Mouse (Mus musculus) hindbrain, embryonic 16.5 days (tissue): ENCODE measurements around the gene Olfr1015. TPM values are rescaled to one million over a fixed set of nuclear protein-coding genes. Genes with fewer than 3 reads are reported as not detected.

Experiments used
- ATAC-seq: fragments of 200-750 bp; cut with Nextera tagmentation; 2 replicates; pipeline ENCODE4 v1.8.0; 2017; ENCODE audit warnings: moderate TSS enrichment, moderate library complexity
- H3K27ac ChIP-seq: fragments of 300-500 bp; sonication (generic); 2 replicates; pipeline ENCODE4 v1.5.1; 2014; ENCODE audit warnings: low read depth, mild to moderate bottlenecking, control low read depth, low read length, moderate library complexity
- H3K27me3 ChIP-seq: fragments of 300-500 bp; sonication (generic); replicated peaks from 2 replicates; pipeline ENCODE4 v1.6.1; 2014; ENCODE audit warnings: low read length; ENCODE audit not compliant: control insufficient read depth, insufficient read depth
- H3K36me3 ChIP-seq: fragments of 300-500 bp; sonication (generic); 2 replicates; pipeline ENCODE4 v1.6.1; 2014; ENCODE audit warnings: mild to moderate bottlenecking, low read length, moderate library complexity, mixed read lengths; ENCODE audit not compliant: control insufficient read depth, insufficient read depth
- H3K4me1 ChIP-seq: fragments of 300-500 bp; sonication (generic); 2 replicates; pipeline ENCODE4 v1.6.1; 2014; ENCODE audit warnings: low read depth, low read length; ENCODE audit not compliant: control insufficient read depth, insufficient read depth
- H3K4me2 ChIP-seq: fragments of 300-500 bp; sonication (generic); 2 replicates; pipeline ENCODE4 v1.6.1; 2014; ENCODE audit warnings: mild to moderate bottlenecking, low read length, control low read depth, moderate library complexity
- H3K4me3 ChIP-seq: fragments of 300-500 bp; sonication (generic); 2 replicates; pipeline ENCODE4 v1.5.1; 2014; ENCODE audit warnings: mild to moderate bottlenecking, low read length, control low read depth, moderate library complexity
- H3K9ac ChIP-seq: fragments of 300-500 bp; sonication (generic); 2 replicates; pipeline ENCODE4 v1.6.1; 2014; ENCODE audit warnings: low read depth, mild to moderate bottlenecking, control low read depth, low read length, moderate library complexity
- H3K9me3 ChIP-seq: fragments of 300-500 bp; sonication (generic); 2 replicates; pipeline ENCODE4 v1.6.1; 2014; ENCODE audit warnings: mild to moderate bottlenecking, low read length, moderate library complexity; ENCODE audit not compliant: control insufficient read depth
- WGBS: fragments of 180-500 bp; shearing (Covaris S2); extraction: QIAGEN DNeasy Blood & Tissue Kit; methylation state at CpG from one replicate; pipeline ENCODE4 v1.1.7; 2014; 5-methylcytosine and 5-hydroxymethylcytosine counted together
- polyA plus RNA-seq: library from polyadenylated mRNA; unstranded; fragments of >200 nt; fragmentation: Nextera tagmentation; extraction: Ambion mirVana; gene quantifications from 2 replicates; pipeline ENCODE4 v1.2.1, GENCODE M21; 2015

Gene Olfr1015
- not detected in 2 replicates for polyA plus RNA-seq

- no peak for ATAC-seq
- no peaks in the 10 kb centered on the region for H3K9me3 ChIP-seq
- H3K27me3 ChIP-seq, result no peaks in the 10 kb centered on the region
- H3K36me3 ChIP-seq, result no peaks in the 10 kb centered on the region
- H3K4me1 ChIP-seq, result no peaks in the 10 kb centered on the region
- H3K4me2 ChIP-seq, result no peak within 1 kb of the TSS
- no peak within 1 kb of the TSS for H3K27ac ChIP-seq
- H3K4me3 ChIP-seq, result no peak within 1 kb of the TSS
- no peak within 1 kb of the TSS for H3K9ac ChIP-seq
Observed at GRCm38 (mm10) chr2:85781717-85782116, at the start of gene Olfr1015. Gene Olfr1015, plus strand, starts transcription at chr2:85782017.

- 73% methylated on average over 4 of the region's 4 CpGs for WGBS
- H3K36me3 ChIP-seq, result no peaks in the 10 kb centered on the region
- H3K9ac ChIP-seq, result no peak overlapping the region
- H3K9me3 ChIP-seq, result no peaks in the 10 kb centered on the region
- H3K4me2 ChIP-seq, result no peak overlapping the region
- no peaks in the 10 kb centered on the region for H3K27me3 ChIP-seq
- H3K4me1 ChIP-seq, result no peaks in the 10 kb centered on the region
- no peak; the same call in 1 of the 2 replicates for ATAC-seq
- H3K4me3 ChIP-seq, result no peak overlapping the region
- H3K27ac ChIP-seq, result no peak overlapping the region
Observed at GRCm38 (mm10) chr2:85753822-85754221, 28.0 kb upstream of the Olfr1015 start.

GRCm38 (mm10) chr2:85762666-85763065 is 19.2 kb upstream of the Olfr1015 start, which contains the start of gene Olfr1012:
Gene Olfr1012, minus strand, starts transcription at chr2:85762766.
- no peaks in the 10 kb centered on the region for H3K36me3 ChIP-seq
- WGBS, result 73% methylated on average over 1 of the region's 1 CpGs
- no peak within 1 kb of the TSS for H3K4me2 ChIP-seq

GRCm38 (mm10) chr2:85766798-85767197 is 15.0 kb upstream of the Olfr1015 start, which contains the start of gene Olfr1013:
Gene Olfr1013, plus strand, starts transcription at chr2:85767098.
- Histone ChIP-seq H3K9ac (no peak within 1 kb of the TSS), H3K4me1 (no peaks in the 10 kb centered on the region), H3K36me3 (no peaks in the 10 kb centered on the region), H3K4me3 (no peak within 1 kb of the TSS), H3K9me3 (no peaks in the 10 kb centered on the region), H3K27ac (no peak within 1 kb of the TSS), H3K4me2 (no peak within 1 kb of the TSS), H3K27me3 (no peaks in the 10 kb centered on the region)
- ATAC-seq, result no peak

More at GRCm38 (mm10) chr2:85762666-85763065, 19.2 kb upstream of the Olfr1015 start, which contains the start of gene Olfr1012:
- no peaks in the 10 kb centered on the region for H3K4me1 ChIP-seq
- H3K9ac ChIP-seq, result no peak within 1 kb of the TSS
- no peaks in the 10 kb centered on the region for H3K9me3 ChIP-seq
- H3K4me3 ChIP-seq, result no peak within 1 kb of the TSS
- no peaks in the 10 kb centered on the region for H3K27me3 ChIP-seq
- ATAC-seq, result no peak
- no peak within 1 kb of the TSS for H3K27ac ChIP-seq

- no peak for ATAC-seq
- Histone ChIP-seq H3K36me3 (no peaks in the 10 kb centered on the region), H3K9ac (no peak within 1 kb of the TSS)
Observed at GRCm38 (mm10) chr2:85772413-85772812, 9.4 kb upstream of the Olfr1015 start, which contains the start of gene Olfr1014. Gene Olfr1014, plus strand, starts transcription at chr2:85772713.

GRCm38 (mm10) chr2:85792331-85792730 is 10.5 kb downstream of the Olfr1015 start:
- WGBS, result 20% methylated on average over 2 of the region's 2 CpGs

More at GRCm38 (mm10) chr2:85772413-85772812, 9.4 kb upstream of the Olfr1015 start, which contains the start of gene Olfr1014:
- no peaks in the 10 kb centered on the region for H3K27me3 ChIP-seq
- no peak within 1 kb of the TSS for H3K4me3 ChIP-seq
- no peak within 1 kb of the TSS for H3K27ac ChIP-seq
- no peaks in the 10 kb centered on the region for H3K4me1 ChIP-seq
- H3K9me3 ChIP-seq, result no peaks in the 10 kb centered on the region
- no peak within 1 kb of the TSS for H3K4me2 ChIP-seq

GRCm38 (mm10) chr2:85802444-85802843 is 20.6 kb downstream of the Olfr1015 start, which contains the start of gene Olfr1016:
Gene Olfr1016, minus strand, starts transcription at chr2:85802544.
- H3K9ac ChIP-seq, result no peak within 1 kb of the TSS
- no peaks in the 10 kb centered on the region for H3K36me3 ChIP-seq
- H3K27ac ChIP-seq, result no peak within 1 kb of the TSS
- WGBS, result 92% methylated on average over 2 of the region's 2 CpGs
- H3K27me3 ChIP-seq, result no peaks in the 10 kb centered on the region
- no peak within 1 kb of the TSS for H3K4me3 ChIP-seq
- H3K4me1 ChIP-seq, result no peaks in the 10 kb centered on the region
- H3K9me3 ChIP-seq, result no peaks in the 10 kb centered on the region
- no peak for ATAC-seq
- no peak within 1 kb of the TSS for H3K4me2 ChIP-seq

More at GRCm38 (mm10) chr2:85792331-85792730, 10.5 kb downstream of the Olfr1015 start:
- ATAC-seq, result no peak
- H3K4me2 ChIP-seq, result no peak overlapping the region
- no peaks in the 10 kb centered on the region for H3K4me1 ChIP-seq
- no peak overlapping the region for H3K4me3 ChIP-seq
- H3K27me3 ChIP-seq, result no peaks in the 10 kb centered on the region
- no peaks in the 10 kb centered on the region for H3K36me3 ChIP-seq
- no peak overlapping the region for H3K9ac ChIP-seq
- no peak overlapping the region for H3K27ac ChIP-seq
- no peaks in the 10 kb centered on the region for H3K9me3 ChIP-seq

GRCm38 (mm10) chr2:85804501-85804900 is 22.7 kb downstream of the Olfr1015 start:
- no peak overlapping the region for H3K4me2 ChIP-seq
- no peaks in the 10 kb centered on the region for H3K4me1 ChIP-seq
- H3K9ac ChIP-seq, result no peak overlapping the region
- 90% methylated on average over 4 of the region's 4 CpGs for WGBS
- no peaks in the 10 kb centered on the region for H3K36me3 ChIP-seq
- H3K27ac ChIP-seq, result no peak overlapping the region
- ATAC-seq, result no peak
- no peaks in the 10 kb centered on the region for H3K9me3 ChIP-seq
- no peak overlapping the region for H3K4me3 ChIP-seq
- H3K27me3 ChIP-seq, result no peaks in the 10 kb centered on the region

GRCm38 (mm10) chr2:85818179-85818578 is 36.4 kb downstream of the Olfr1015 start, which contains the start of gene Olfr1018:
Gene Olfr1018, plus strand, starts transcription at chr2:85818479.
- no peak within 1 kb of the TSS for H3K4me3 ChIP-seq
- no peak within 1 kb of the TSS for H3K4me2 ChIP-seq
- no peak within 1 kb of the TSS for H3K27ac ChIP-seq
- no peaks in the 10 kb centered on the region for H3K27me3 ChIP-seq
- no peak within 1 kb of the TSS for H3K9ac ChIP-seq
- no peaks in the 10 kb centered on the region for H3K9me3 ChIP-seq
- no peaks in the 10 kb centered on the region for H3K4me1 ChIP-seq
- no peaks in the 10 kb centered on the region for H3K36me3 ChIP-seq
- ATAC-seq, result no peak
